Mouse (Mus musculus): ENCODE data around the gene Speg. TPM values are rescaled to one million over a fixed set of nuclear protein-coding genes. Genes with fewer than 3 reads are reported as not detected.
A peak's percentile ranks its signal among the peaks of the same experiment; 100 is the strongest.

Gene Speg
- polyA plus RNA-seq, 1 experiment from 2014 or later, result 9.4 TPM

GRCm38 (mm10) chr1:75382356-75383071, 7.4 kb downstream of the Speg start:
- Histone ChIP-seq H3K4me1 (replicated peaks) (peaks cover 8% of the 10 kb centered on the region), H3K9ac (no peak overlapping the region), H3K27me3 (peaks cover 98% of the 10 kb centered on the region), H3K9me3 (replicated peaks) (no peaks in the 10 kb centered on the region), H3K27ac (replicated peaks) (no peak overlapping the region), H3K4me3 (replicated peaks) (peak overlapping the region; percentile 39), H3K36me3 (replicated peaks) (no peaks in the 10 kb centered on the region), H3K4me2 (peak overlapping the region; percentile 63)
- 2% methylated on average over 28 of the region's 28 CpGs for WGBS (ENCODE audit: insufficient replicate concordance)
- no peak for ATAC-seq (ENCODE audit: insufficient read depth)

GRCm38 (mm10) chr1:75384470-75385141, 9.5 kb downstream of the Speg start:
- Histone ChIP-seq H3K4me2 (no peak overlapping the region), H3K4me3 (replicated peaks) (no peak overlapping the region), H3K27me3 (peaks cover 98% of the 10 kb centered on the region), H3K4me1 (replicated peaks) (peaks cover 17% of the 10 kb centered on the region), H3K27ac (replicated peaks) (no peak overlapping the region), H3K9me3 (replicated peaks) (no peaks in the 10 kb centered on the region), H3K36me3 (replicated peaks) (no peaks in the 10 kb centered on the region), H3K9ac (no peak overlapping the region)
- ATAC-seq (ENCODE audit: insufficient read depth), result no peak
- 73% methylated on average over 27 of the region's 27 CpGs for WGBS (ENCODE audit: insufficient replicate concordance)

DNA sequence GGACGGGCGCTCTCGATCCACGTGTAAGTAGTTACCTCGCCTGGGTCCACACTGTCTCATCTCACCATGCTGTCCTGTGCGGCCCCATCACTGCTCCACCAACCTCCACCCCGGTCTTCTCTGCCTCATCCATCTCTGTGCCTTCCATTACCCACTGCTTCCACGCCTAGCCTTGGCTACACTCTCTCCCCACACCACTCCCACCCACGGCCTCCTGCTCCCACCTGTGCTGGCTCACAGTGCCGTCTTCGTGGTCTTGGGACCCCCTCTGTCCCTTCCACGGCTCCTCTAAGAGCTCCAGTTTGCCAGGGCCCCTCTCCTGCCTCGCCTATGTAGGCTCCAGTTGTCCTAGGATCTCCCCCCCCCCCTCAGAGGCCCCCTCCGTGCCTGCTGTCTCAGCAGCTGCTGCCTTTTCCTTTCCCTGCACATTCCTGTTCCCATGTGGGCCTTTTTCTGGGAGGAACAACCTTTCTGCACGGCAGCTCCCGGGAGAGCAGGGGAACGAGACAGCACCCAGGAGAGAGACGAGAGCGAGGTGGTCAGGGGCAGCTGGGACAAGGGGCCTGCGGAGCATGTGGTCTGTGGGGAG, 10.1 kb downstream of the Speg start:
- no peak overlapping the region for H3K4me2 ChIP-seq

DNA sequence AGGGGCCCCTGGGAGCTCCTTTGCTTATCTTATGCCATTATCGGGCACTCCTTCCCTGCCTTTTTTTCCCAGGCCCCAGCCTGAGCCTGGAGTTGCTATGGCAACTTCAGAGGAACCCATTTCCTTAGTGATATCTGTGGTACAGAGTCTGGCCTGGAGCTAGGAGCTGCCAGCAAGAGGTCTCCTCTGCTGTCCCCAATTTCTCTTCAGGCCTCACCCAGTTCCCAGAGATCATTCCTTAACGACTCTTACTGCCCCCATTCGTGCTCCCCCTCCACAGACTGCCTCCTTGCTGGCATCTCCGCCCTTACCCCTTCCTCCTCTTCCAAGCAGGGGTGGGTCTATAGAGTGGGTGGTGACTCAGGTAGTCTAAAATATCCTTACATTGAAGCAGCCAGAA, 11.1 kb downstream of the Speg start:
- no peak overlapping the region for H3K9ac ChIP-seq
- H3K27ac ChIP-seq (replicated peaks), result no peak overlapping the region
- WGBS (ENCODE audit: insufficient replicate concordance), result 19% methylated on average over 4 of the region's 4 CpGs
- H3K9me3 ChIP-seq (replicated peaks), result no peaks in the 10 kb centered on the region
- peaks cover 95% of the 10 kb centered on the region for H3K27me3 ChIP-seq
- H3K4me1 ChIP-seq (replicated peaks), result peaks cover 17% of the 10 kb centered on the region
- no peak overlapping the region for H3K4me3 ChIP-seq (replicated peaks)
- H3K36me3 ChIP-seq (replicated peaks), result no peaks in the 10 kb centered on the region
- H3K4me2 ChIP-seq, result no peak overlapping the region
- ATAC-seq (ENCODE audit: insufficient read depth), result no peak

More for the DNA sequence above, 10.1 kb downstream of the Speg start:
- peaks cover 98% of the 10 kb centered on the region for H3K27me3 ChIP-seq
- no peak overlapping the region for H3K27ac ChIP-seq (replicated peaks)
- H3K4me1 ChIP-seq (replicated peaks), result peaks cover 17% of the 10 kb centered on the region
- no peak overlapping the region for H3K9ac ChIP-seq
- ATAC-seq (ENCODE audit: insufficient read depth), result no peak
- H3K36me3 ChIP-seq (replicated peaks), result no peaks in the 10 kb centered on the region
- no peak overlapping the region for H3K4me3 ChIP-seq (replicated peaks)
- no peaks in the 10 kb centered on the region for H3K9me3 ChIP-seq (replicated peaks)
- 62% methylated on average over 20 of the region's 20 CpGs for WGBS (ENCODE audit: insufficient replicate concordance)

GRCm38 (mm10) chr1:75387469-75387928, 12.4 kb downstream of the Speg start:
- Histone ChIP-seq H3K27me3 (peaks cover 91% of the 10 kb centered on the region), H3K4me2 (no peak overlapping the region), H3K4me1 (replicated peaks) (peaks cover 10% of the 10 kb centered on the region; the same call in 1 of the 2 replicates), H3K9ac (no peak overlapping the region), H3K36me3 (replicated peaks) (no peaks in the 10 kb centered on the region), H3K27ac (replicated peaks) (no peak overlapping the region), H3K4me3 (replicated peaks) (no peak overlapping the region), H3K9me3 (replicated peaks) (no peaks in the 10 kb centered on the region)
- WGBS (ENCODE audit: insufficient replicate concordance), result 17% methylated on average over 7 of the region's 7 CpGs
- no peak for ATAC-seq (ENCODE audit: insufficient read depth)

DNA sequence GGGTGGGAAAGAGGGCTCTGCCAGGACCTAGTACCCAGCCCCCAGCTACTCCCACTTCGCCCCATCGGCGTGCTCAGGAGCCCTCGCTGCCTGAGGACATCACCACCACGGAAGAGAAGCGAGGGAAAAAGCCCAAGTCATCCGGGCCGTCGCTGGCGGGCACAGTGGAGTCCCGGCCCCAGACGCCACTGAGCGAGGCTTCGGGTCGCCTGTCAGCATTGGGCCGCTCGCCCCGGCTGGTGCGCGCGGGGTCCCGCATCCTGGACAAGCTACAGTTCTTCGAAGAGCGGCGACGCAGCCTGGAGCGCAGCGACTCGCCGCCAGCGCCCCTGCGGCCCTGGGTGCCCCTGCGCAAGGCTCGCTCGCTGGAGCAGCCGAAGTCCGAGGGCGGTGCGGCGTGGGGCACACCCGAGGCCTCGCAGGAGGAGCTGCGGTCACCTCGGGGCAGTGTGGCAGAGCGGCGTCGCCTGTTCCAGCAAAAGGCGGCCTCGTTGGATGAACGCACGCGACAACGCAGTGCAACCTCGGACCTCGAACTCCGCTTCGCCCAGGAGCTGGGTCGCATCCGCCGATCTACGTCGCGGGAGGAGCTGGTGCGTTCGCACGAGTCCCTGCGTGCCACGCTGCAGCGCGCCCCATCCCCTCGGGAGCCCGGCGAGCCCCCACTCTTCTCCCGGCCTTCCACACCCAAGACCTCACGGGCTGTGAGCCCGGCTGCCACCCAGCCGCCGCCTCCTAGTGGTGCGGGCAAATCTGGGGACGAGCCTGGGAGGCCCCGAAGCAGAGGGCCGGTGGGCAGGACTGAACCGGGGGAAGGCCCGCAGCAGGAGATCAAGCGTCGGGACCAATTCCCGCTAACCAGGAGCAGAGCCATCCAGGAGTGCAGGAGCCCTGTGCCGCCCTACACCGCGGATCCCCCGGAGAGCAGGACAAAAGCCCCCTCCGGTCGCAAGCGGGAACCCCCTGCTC, 13.1 kb downstream of the Speg start:
- WGBS (ENCODE audit: insufficient replicate concordance), result 8% methylated on average over 94 of the region's 94 CpGs
- Histone ChIP-seq H3K9ac (no peak overlapping the region), H3K36me3 (replicated peaks) (no peaks in the 10 kb centered on the region), H3K4me3 (replicated peaks) (no peak overlapping the region), H3K4me1 (replicated peaks) (peaks cover 10% of the 10 kb centered on the region; the same call in 1 of the 2 replicates), H3K27me3 (peaks cover 88% of the 10 kb centered on the region), H3K27ac (replicated peaks) (no peak overlapping the region), H3K9me3 (replicated peaks) (no peaks in the 10 kb centered on the region), H3K4me2 (peak overlapping the region; percentile 25)
- ATAC-seq (ENCODE audit: insufficient read depth), result no peak

GRCm38 (mm10) chr1:75388898-75389515, 13.9 kb downstream of the Speg start:
- H3K27me3 ChIP-seq, result peaks cover 82% of the 10 kb centered on the region
- no peak for ATAC-seq (ENCODE audit: insufficient read depth)
- 19% methylated on average over 23 of the region's 23 CpGs for WGBS (ENCODE audit: insufficient replicate concordance)
- H3K4me3 ChIP-seq (replicated peaks), result no peak overlapping the region
- no peak overlapping the region for H3K4me2 ChIP-seq
- H3K4me1 ChIP-seq (replicated peaks), result peaks cover 10% of the 10 kb centered on the region; the same call in 1 of the 2 replicates
- no peaks in the 10 kb centered on the region for H3K36me3 ChIP-seq (replicated peaks)
- H3K9me3 ChIP-seq (replicated peaks), result no peaks in the 10 kb centered on the region
- no peak overlapping the region for H3K9ac ChIP-seq
- H3K27ac ChIP-seq (replicated peaks), result no peak overlapping the region

DNA sequence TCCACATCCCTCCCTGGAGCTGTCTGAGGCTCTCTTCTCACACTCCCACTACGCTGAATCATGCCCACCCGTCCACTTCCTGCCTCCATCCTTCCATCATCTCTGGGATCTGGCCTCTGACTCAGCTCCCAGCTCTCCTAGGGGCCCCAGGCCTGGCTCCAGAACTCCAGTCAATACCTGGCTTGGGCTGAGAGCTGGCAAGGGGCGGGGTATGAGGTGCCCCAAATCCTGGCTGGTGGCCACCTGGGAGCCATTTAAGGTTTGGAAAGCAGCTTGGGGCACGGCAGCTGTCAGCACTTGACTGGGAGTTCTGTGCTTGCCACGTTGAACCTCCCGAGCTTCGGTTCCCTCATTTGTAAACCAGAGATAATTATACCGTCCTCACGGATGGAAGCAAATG, 18.0 kb downstream of the Speg start:
- no peak overlapping the region for H3K9ac ChIP-seq
- no peak overlapping the region for H3K4me3 ChIP-seq (replicated peaks)
- no peaks in the 10 kb centered on the region for H3K36me3 ChIP-seq (replicated peaks)
- H3K9me3 ChIP-seq (replicated peaks), result no peaks in the 10 kb centered on the region
- ATAC-seq (ENCODE audit: insufficient read depth), result no peak
- no peak overlapping the region for H3K4me2 ChIP-seq
- WGBS (ENCODE audit: insufficient replicate concordance), result 56% methylated on average over 9 of the region's 9 CpGs
- no peak overlapping the region for H3K27ac ChIP-seq (replicated peaks)
- peaks cover 41% of the 10 kb centered on the region for H3K27me3 ChIP-seq
- H3K4me1 ChIP-seq (replicated peaks), result 0 out of 2 replicates have a peak, but pooled peaks cover 3% of the 10 kb centered on the region

DNA sequence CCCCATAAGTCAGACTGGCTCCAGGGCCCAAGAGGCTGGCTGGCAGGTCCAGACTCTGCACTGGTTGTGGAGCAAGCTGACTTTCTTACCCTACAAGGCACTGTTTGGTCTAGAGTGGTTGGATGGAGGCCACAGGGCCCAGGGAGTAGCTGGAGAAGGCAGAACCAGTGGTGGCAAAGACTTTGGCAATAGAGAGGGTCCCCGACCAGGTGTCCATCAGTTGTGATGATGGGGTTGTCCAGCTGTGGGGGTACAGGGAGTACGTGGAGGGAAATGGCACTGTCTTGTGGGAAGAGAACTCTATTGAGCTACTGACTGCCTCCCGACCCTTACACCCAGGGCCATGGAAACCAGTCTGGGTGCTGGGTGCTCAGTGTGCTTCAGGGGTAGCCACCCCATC, 18.7 kb downstream of the Speg start:
- H3K9me3 ChIP-seq (replicated peaks), result no peaks in the 10 kb centered on the region
- peaks cover under 1% of the 10 kb centered on the region for H3K4me1 ChIP-seq (replicated peaks)
- H3K4me3 ChIP-seq (replicated peaks), result no peak overlapping the region
- H3K4me2 ChIP-seq, result no peak overlapping the region
- H3K27ac ChIP-seq (replicated peaks), result no peak overlapping the region
- no peak for ATAC-seq (ENCODE audit: insufficient read depth)
- H3K9ac ChIP-seq, result no peak overlapping the region
- WGBS (ENCODE audit: insufficient replicate concordance), result 45% methylated on average over 3 of the region's 3 CpGs
- H3K27me3 ChIP-seq, result peaks cover 34% of the 10 kb centered on the region
- H3K36me3 ChIP-seq (replicated peaks), result no peaks in the 10 kb centered on the region

DNA sequence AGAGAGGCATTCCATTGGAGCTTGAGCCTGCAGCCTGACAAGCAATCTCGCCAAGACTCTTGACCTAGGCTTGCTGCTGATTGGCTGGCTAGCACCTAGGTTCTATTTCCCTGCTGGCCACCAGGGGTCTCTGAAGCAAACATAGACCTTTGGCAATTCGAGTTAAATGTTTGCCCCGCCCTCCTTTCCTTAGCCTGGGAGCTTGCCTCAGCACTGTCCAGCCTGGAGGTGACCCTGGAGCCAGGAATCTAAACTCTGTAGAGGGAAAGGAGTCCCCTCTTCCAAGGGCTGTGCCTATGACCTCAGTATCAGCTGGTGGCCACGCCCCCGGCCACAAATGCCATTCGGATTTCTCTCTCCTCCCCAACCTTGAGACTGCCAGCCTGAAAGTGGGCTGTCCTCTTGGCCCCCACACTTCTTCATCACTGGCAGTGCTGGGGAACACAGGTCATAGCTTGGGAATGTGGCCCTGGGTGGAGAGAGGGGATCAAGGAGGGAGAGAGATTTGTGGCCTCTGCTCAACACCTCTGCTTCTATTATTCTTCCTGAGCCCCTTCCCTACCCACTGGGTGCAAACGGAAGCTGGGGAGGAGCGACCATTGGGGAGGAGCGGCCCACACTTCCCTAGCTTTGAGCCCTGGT, 23.8 kb downstream of the Speg start:
- 5% methylated on average over 9 of the region's 9 CpGs for WGBS (ENCODE audit: insufficient replicate concordance)
- no peak overlapping the region for H3K27ac ChIP-seq (replicated peaks)

More for the DNA sequence above, 23.8 kb downstream of the Speg start:
- Histone ChIP-seq H3K36me3 (replicated peaks) (no peaks in the 10 kb centered on the region), H3K4me1 (replicated peaks) (peaks cover 19% of the 10 kb centered on the region), H3K27me3 (peaks cover 5% of the 10 kb centered on the region; the same call in 1 of the 2 replicates), H3K9ac (no peak overlapping the region), H3K4me2 (no peak overlapping the region), H3K4me3 (replicated peaks) (no peak overlapping the region), H3K9me3 (replicated peaks) (no peaks in the 10 kb centered on the region)
- peak; percentile 53; the same call in 1 of the 2 replicates for ATAC-seq (ENCODE audit: insufficient read depth)
